Mouse (Mus musculus): ENCODE data around the gene Wdr37. TPM values are rescaled to one million over a fixed set of nuclear protein-coding genes. Genes with fewer than 3 reads are reported as not detected.
A peak's percentile ranks its signal among the peaks of the same experiment; 100 is the strongest.

Gene Wdr37
- polyA plus RNA-seq, 1 experiment from 2014 or later, result 15.5 TPM

DNA sequence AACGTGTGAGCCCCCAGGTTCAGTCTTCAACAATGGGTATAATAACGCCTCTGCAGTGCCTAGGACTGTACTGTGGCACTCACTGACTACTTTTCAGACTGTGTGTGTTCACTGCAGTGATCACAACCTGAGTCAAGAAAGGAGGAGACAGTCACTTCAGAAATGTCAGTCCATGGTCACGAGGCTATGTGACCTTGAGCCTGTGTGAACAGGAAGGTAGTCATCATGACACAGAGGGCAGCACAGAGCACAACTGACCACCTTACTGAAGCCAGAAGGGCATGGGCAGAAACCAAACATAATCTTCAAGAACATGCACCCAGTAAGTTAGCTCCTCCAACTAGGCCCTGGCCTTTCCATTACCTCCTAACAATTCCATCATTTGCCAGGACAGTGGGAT is 9.9 kb upstream of the Wdr37 start:
- Histone ChIP-seq H3K27ac (no peak overlapping the region), H3K27me3 (ENCODE audit: insufficient read depth, low read length) (no peaks in the 10 kb centered on the region), H3K9ac (ENCODE audit: low read depth, low read length) (no peak overlapping the region), H3K9me3 (replicated peaks; ENCODE audit: low read length) (no peaks in the 10 kb centered on the region), H3K4me2 (ENCODE audit: low read length) (no peak overlapping the region), H3K4me1 (replicated peaks; ENCODE audit: insufficient read depth, low read length) (0 out of 2 replicates have a peak, but pooled peaks cover 4% of the 10 kb centered on the region), H3K4me3 (replicated peaks; ENCODE audit: low read depth, low read length) (no peak overlapping the region), H3K36me3 (ENCODE audit: insufficient read depth, low read length) (no peaks in the 10 kb centered on the region)
- WGBS, result 67% methylated on average over 3 of the region's 3 CpGs
- TF ChIP-seq CTCF (IDR thresholded peaks at IDR 0.05; ENCODE audit: low read depth), result no peak
- ATAC-seq (replicated peaks; ENCODE audit: low FRiP score, low read depth) (no peak), DNase-seq (ENCODE audit: low spot score) (no peak)

DNA sequence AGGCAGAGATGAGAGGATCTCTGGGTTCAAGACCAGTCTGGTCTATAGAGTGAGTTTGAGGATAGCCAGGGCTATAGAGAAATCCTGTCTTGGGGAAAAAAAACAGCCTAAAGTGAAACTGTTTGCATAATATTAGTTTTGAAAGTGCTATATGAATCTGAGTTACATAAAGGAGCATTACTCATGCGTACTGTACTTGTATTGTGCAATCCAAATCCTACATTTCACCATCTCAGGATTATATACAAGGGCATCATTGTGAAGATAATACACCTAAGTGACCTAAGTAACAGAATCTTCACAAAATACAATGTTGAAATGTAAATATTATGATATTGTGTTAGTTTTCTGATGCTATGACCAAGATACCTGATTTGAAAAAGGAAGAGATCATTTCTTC is 2.1 kb upstream of the Wdr37 start:
- DNase-seq (ENCODE audit: low spot score), result no peak
- H3K4me2 ChIP-seq (ENCODE audit: low read length), result no peak overlapping the region
- no peaks in the 10 kb centered on the region for H3K36me3 ChIP-seq (ENCODE audit: insufficient read depth, low read length)
- H3K4me3 ChIP-seq (replicated peaks; ENCODE audit: low read depth, low read length), result no peak overlapping the region
- no peaks in the 10 kb centered on the region for H3K27me3 ChIP-seq (ENCODE audit: insufficient read depth, low read length)
- H3K9me3 ChIP-seq (replicated peaks; ENCODE audit: low read length), result no peaks in the 10 kb centered on the region
- no peak for ATAC-seq (replicated peaks; ENCODE audit: low FRiP score, low read depth)
- no peak for TF ChIP-seq CTCF (IDR thresholded peaks at IDR 0.05; ENCODE audit: low read depth)
- WGBS, result 93% methylated on average over 1 of the region's 1 CpGs
- no peak overlapping the region for H3K9ac ChIP-seq (ENCODE audit: low read depth, low read length)
- H3K4me1 ChIP-seq (replicated peaks; ENCODE audit: insufficient read depth, low read length), result peaks cover 6% of the 10 kb centered on the region
- no peak overlapping the region for H3K27ac ChIP-seq

DNA sequence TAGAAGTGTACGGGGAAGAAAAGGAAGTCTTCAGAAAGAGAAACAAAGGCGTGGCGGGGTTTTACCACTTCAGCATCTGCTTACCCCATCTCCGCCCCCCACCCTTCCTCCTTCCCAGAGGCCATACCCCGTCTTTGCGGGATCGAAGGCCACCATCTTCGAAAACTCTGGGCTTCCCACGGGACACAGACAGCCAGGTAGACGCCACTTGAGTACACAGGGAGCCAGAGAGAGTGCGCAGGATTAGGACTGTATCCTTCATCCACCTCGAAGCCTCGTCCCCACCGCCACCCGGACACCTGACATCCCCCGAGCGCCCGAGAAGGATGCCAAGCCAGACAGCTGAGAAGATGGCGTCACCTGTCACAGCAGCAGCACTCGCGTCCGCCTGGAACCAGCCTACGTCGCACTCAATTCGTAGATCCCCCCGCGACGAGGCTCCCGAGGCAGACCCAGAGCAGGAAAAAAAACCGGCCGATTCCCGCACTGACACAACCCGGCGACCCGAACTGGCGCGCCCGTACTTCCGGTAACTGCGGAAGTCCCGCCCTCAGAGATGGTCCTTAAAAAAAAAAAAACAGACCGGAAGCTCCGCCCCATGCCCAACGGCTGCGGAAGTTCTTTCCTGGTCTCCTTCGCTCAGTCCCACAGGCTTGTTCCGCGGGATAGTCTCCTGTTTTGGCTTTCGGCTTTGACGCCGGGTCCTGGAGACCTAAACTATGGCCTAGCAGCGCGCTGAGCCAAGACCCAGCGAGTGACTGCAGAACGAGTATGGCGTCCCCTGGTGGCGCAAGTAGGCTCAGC is 997 bp downstream of the Wdr37 start:
- no peaks in the 10 kb centered on the region for H3K36me3 ChIP-seq (ENCODE audit: insufficient read depth, low read length)
- peak; percentile 95 for TF ChIP-seq CTCF (IDR thresholded peaks at IDR 0.05; ENCODE audit: low read depth)
- ATAC-seq (replicated peaks; ENCODE audit: low FRiP score, low read depth) (peak; percentile 93), DNase-seq (ENCODE audit: low spot score) (peak; percentile 94)
- H3K9ac ChIP-seq (ENCODE audit: low read depth, low read length), result peak overlapping the region; percentile 80
- no peaks in the 10 kb centered on the region for H3K9me3 ChIP-seq (replicated peaks; ENCODE audit: low read length)
- WGBS, result under 1% methylated on average over 57 of the region's 57 CpGs
- H3K4me1 ChIP-seq (replicated peaks; ENCODE audit: insufficient read depth, low read length), result peaks cover 6% of the 10 kb centered on the region
- peak overlapping the region; percentile 85 for H3K4me3 ChIP-seq (replicated peaks; ENCODE audit: low read depth, low read length)
- H3K27me3 ChIP-seq (ENCODE audit: insufficient read depth, low read length), result no peaks in the 10 kb centered on the region
- H3K4me2 ChIP-seq (ENCODE audit: low read length), result peak overlapping the region; percentile 87
- peak overlapping the region; percentile 98 for H3K27ac ChIP-seq

- no peaks in the 10 kb centered on the region for H3K27me3 ChIP-seq (ENCODE audit: insufficient read depth, low read length)
- peak overlapping the region; percentile 66 for H3K4me2 ChIP-seq (ENCODE audit: low read length)
- H3K9ac ChIP-seq (ENCODE audit: low read depth, low read length), result peak overlapping the region; percentile 80
- peak overlapping the region; percentile 98 for H3K27ac ChIP-seq
- WGBS, result 3% methylated on average over 9 of the region's 9 CpGs
- H3K9me3 ChIP-seq (replicated peaks; ENCODE audit: low read length), result no peaks in the 10 kb centered on the region
- peaks cover 6% of the 10 kb centered on the region for H3K4me1 ChIP-seq (replicated peaks; ENCODE audit: insufficient read depth, low read length)
- ATAC-seq (replicated peaks; ENCODE audit: low FRiP score, low read depth) (no peak), DNase-seq (ENCODE audit: low spot score) (peak; percentile 45)
- no peak for TF ChIP-seq CTCF (IDR thresholded peaks at IDR 0.05; ENCODE audit: low read depth)
- peak overlapping the region; percentile 85 for H3K4me3 ChIP-seq (replicated peaks; ENCODE audit: low read depth, low read length)
- no peaks in the 10 kb centered on the region for H3K36me3 ChIP-seq (ENCODE audit: insufficient read depth, low read length)
Observed at GRCm38 (mm10) chr13:8870160-8870509, 1.6 kb downstream of the Wdr37 start.

- H3K4me1 ChIP-seq (replicated peaks; ENCODE audit: insufficient read depth, low read length), result peaks cover 6% of the 10 kb centered on the region
- no peaks in the 10 kb centered on the region for H3K27me3 ChIP-seq (ENCODE audit: insufficient read depth, low read length)
- H3K36me3 ChIP-seq (ENCODE audit: insufficient read depth, low read length), result no peaks in the 10 kb centered on the region
- TF ChIP-seq CTCF (IDR thresholded peaks at IDR 0.05; ENCODE audit: low read depth), result no peak
- peak overlapping the region; percentile 66 for H3K4me2 ChIP-seq (ENCODE audit: low read length)
- DNase-seq (ENCODE audit: low spot score) (no peak), ATAC-seq (replicated peaks; ENCODE audit: low FRiP score, low read depth) (no peak)
- peak overlapping the region; percentile 98; the same call in 1 of the 2 replicates for H3K27ac ChIP-seq
- H3K4me3 ChIP-seq (replicated peaks; ENCODE audit: low read depth, low read length), result peak overlapping the region; percentile 85
- H3K9ac ChIP-seq (ENCODE audit: low read depth, low read length), result peak overlapping the region; percentile 80
- no peaks in the 10 kb centered on the region for H3K9me3 ChIP-seq (replicated peaks; ENCODE audit: low read length)
- WGBS, result 62% methylated on average over 5 of the region's 5 CpGs
Observed at GRCm38 (mm10) chr13:8869578-8870157, 2.0 kb downstream of the Wdr37 start.

DNA sequence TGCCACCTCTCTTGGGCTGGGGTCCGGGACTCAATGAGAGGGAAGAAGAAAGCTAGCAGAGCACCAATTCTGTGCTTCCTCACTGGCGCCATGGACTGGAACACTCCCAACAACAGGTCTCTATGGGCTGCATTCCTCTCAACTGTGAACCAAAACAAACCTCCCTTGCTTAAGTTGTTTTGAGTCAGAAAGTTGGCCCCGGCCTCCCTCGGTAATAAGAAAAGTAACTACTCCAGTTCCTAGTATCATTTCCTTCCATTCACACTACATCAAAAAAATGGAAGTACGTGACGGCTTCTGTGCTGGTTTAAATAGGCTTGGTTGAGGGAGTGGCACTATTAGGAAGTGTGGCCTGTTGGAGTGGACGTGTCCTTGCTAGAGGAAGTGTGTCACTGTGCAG is 5.1 kb downstream of the Wdr37 start:
- peak; percentile 5 for DNase-seq (ENCODE audit: low spot score)
- 0 out of 2 replicates have a peak overlapping the region, but pooled peaks have one; percentile 8 for H3K27ac ChIP-seq

More for the DNA sequence above, 5.1 kb downstream of the Wdr37 start:
- no peaks in the 10 kb centered on the region for H3K36me3 ChIP-seq (ENCODE audit: insufficient read depth, low read length)
- H3K9ac ChIP-seq (ENCODE audit: low read depth, low read length), result no peak overlapping the region
- TF ChIP-seq CTCF (IDR thresholded peaks at IDR 0.05; ENCODE audit: low read depth), result no peak
- peaks cover 6% of the 10 kb centered on the region for H3K4me1 ChIP-seq (replicated peaks; ENCODE audit: insufficient read depth, low read length)
- no peak for ATAC-seq (replicated peaks; ENCODE audit: low FRiP score, low read depth)
- 66% methylated on average over 7 of the region's 7 CpGs for WGBS
- H3K27me3 ChIP-seq (ENCODE audit: insufficient read depth, low read length), result no peaks in the 10 kb centered on the region
- no peak overlapping the region for H3K4me2 ChIP-seq (ENCODE audit: low read length)
- H3K4me3 ChIP-seq (replicated peaks; ENCODE audit: low read depth, low read length), result no peak overlapping the region
- no peaks in the 10 kb centered on the region for H3K9me3 ChIP-seq (replicated peaks; ENCODE audit: low read length)

All from kidney, postnatal 0 days (tissue).